Mouse (Mus musculus) lung, postnatal 0 days (tissue): ENCODE measurements around the gene Lcn2.

Experiments used
- CTCF ChIP-seq: IDR thresholded peaks from 2 replicates; pipeline ENCODE4 v1.5.1; 2016; ENCODE audit warnings: antibody characterized with exemption, mild to moderate bottlenecking
- EP300 ChIP-seq: IDR thresholded peaks from 2 replicates; pipeline ENCODE4 v1.6.1; 2016; ENCODE audit warnings: antibody characterized with exemption, mild to moderate bottlenecking, control low read depth

DNA sequence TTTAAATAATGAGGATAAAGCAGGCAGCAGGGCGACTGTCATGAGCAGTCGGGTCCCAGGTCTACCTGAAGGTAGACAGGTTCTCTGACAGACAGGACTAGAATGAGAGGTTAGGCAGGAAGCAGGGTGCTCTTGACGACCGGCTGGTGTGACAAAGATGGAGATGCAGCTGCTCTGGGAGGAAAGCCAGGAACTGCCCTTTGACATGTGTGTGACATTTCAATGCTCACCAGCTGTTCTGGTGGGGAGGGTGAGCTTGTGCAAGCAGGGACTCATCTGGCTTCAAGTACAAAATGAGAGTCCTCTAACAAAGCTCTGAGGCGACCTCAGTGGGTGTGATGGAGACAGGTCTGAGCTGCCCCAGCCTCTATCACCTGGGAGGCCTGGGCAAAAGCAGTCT lies 25.9 kb upstream of the Lcn2 start:
- TF ChIP-seq CTCF (no peak), EP300 (peak; percentile 18; the same call in 1 of the 2 replicates)
